Mouse (Mus musculus) olfactory bulb, adult 2 months (tissue): Measurements from ENCODE around the gene Pvr. TPM values are rescaled to one million over a fixed set of nuclear protein-coding genes. Genes with fewer than 3 reads are reported as not detected.

ENCODE experiments used
- H3K27ac ChIP-seq: fragments of 200-500 bp; 2 replicates; pipeline ENCODE4 v1.5.1; 2012; ENCODE audit warnings: low read depth, low read length; ENCODE audit not compliant: insufficient read depth
- H3K4me1 ChIP-seq: fragments of 200-500 bp; 2 replicates; pipeline ENCODE4 v1.6.1; 2012; ENCODE audit warnings: low read length; ENCODE audit not compliant: control insufficient read depth, insufficient read depth
- H3K4me3 ChIP-seq: fragments of 200-500 bp; 2 replicates; pipeline ENCODE4 v1.5.1; 2012; ENCODE audit warnings: mild to moderate bottlenecking, low read depth, low read length, moderate library complexity; ENCODE audit not compliant: insufficient read depth
- CTCF ChIP-seq: fragments of 200-500 bp; IDR thresholded peaks from 2 replicates; pipeline ENCODE4 v1.5.1; 2012; ENCODE audit warnings: low read depth, mild to moderate bottlenecking, low read length, moderate library complexity; ENCODE audit not compliant: insufficient read depth
- POLR2A ChIP-seq: fragments of 200-500 bp; IDR thresholded peaks from 2 replicates; pipeline ENCODE4 v1.6.1; 2012; ENCODE audit warnings: mild to moderate bottlenecking, low read depth, low read length, moderate library complexity; ENCODE audit not compliant: insufficient read depth
- WGBS: fragments of 180-500 bp; shearing (Covaris S2); methylation state at CpG from one replicate; pipeline ENCODE4 v1.1.7; 2018; 5-methylcytosine and 5-hydroxymethylcytosine counted together
- polyA plus RNA-seq: library from polyadenylated mRNA; stranded (reverse); fragments of >200 nt; gene quantifications from 2 replicates; pipeline ENCODE4 v1.2.4, GENCODE M21; 2012; ENCODE audit warnings: low replicate concordance; ENCODE audit not compliant: missing spikeins, insufficient read depth, insufficient read length

Gene Pvr
- polyA plus RNA-seq, 1 experiment = not detected

GRCm38 (mm10) chr7:19887849-19888248 lies 33.1 kb downstream of the Pvr start, which contains the start of gene Ceacam19:
Ceacam19 (minus strand) TSS chr7:19887965.
- Histone ChIP-seq H3K4me3 (no peak within 1 kb of the TSS), H3K27ac (no peak within 1 kb of the TSS), H3K4me1 (no peaks in the 10 kb centered on the region)
- WGBS = 75% methylated on average over 7 of the region's 7 CpGs
- no peak for TF ChIP-seq CTCF
- no peak for TF ChIP-seq POLR2A

DNA sequence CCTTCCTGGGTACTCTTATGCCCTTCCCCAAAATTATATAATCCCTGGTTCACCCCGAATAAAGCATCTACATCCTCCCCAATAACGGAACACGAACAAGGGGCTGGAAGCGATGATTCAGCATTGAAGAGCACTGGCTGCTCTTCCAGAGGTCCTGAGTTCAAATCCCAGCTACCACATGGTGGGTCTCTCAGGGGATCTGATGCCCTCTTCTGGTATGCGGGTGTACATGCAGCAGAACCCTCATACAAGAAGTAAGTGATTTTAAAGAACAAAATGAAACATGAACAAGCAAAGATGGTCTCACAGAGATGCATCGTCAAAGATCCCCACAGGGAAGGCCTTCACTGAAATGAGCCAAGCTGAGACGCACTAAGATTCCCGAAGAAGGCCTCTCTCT lies 40.2 kb downstream of the Pvr start:
- TF ChIP-seq CTCF = no peak
- no peak for TF ChIP-seq POLR2A
- Histone ChIP-seq H3K4me1 (no peaks in the 10 kb centered on the region), H3K27ac (no peak overlapping the region), H3K4me3 (no peak overlapping the region)
- WGBS = 82% methylated on average over 8 of the region's 8 CpGs

GRCm38 (mm10) chr7:19876781-19877425 lies 44.1 kb downstream of the Pvr start:
- TF ChIP-seq CTCF = no peak
- 62% methylated on average over 14 of the region's 14 CpGs for WGBS
- Histone ChIP-seq H3K4me3 (no peak overlapping the region), H3K27ac (no peak overlapping the region), H3K4me1 (no peaks in the 10 kb centered on the region)

DNA sequence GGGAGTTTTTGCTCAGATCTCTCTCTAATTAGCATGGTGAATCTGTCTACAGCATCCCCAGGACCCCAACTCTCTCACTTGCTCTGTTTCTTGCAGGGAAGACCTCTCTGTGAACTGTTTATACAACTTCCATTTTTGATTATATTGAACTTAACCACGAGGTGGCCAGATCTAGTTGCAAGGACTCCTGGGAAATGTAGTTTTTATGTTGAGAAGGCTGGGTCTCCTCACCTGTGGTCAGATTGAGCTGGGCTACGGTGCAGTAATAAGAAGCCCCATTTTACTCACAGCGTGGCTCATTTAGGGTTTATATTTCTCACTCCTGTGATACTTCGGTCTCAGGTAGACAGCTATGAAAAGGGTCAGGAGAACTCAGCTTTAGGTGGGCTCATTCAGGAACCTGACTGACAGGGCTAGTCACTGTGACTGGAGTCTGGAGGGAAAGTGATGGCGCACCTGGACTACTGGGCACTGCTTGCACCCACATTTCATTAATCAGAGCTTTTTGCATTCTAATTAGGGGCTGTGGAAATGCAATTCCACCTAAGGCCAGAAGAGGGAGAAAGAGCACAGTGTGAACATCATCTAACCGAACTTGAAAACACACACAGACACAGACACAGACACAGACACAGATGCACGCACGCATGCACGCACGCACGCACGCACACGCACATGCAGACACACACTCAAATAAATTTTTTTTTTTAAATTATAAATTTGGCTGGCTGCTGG lies 44.8 kb downstream of the Pvr start:
- H3K4me1 ChIP-seq = no peaks in the 10 kb centered on the region
- no peak for TF ChIP-seq CTCF
- TF ChIP-seq POLR2A = no peak
- H3K27ac ChIP-seq = no peak overlapping the region
- no peak overlapping the region for H3K4me3 ChIP-seq
- 32% methylated on average over 13 of the region's 13 CpGs for WGBS

DNA sequence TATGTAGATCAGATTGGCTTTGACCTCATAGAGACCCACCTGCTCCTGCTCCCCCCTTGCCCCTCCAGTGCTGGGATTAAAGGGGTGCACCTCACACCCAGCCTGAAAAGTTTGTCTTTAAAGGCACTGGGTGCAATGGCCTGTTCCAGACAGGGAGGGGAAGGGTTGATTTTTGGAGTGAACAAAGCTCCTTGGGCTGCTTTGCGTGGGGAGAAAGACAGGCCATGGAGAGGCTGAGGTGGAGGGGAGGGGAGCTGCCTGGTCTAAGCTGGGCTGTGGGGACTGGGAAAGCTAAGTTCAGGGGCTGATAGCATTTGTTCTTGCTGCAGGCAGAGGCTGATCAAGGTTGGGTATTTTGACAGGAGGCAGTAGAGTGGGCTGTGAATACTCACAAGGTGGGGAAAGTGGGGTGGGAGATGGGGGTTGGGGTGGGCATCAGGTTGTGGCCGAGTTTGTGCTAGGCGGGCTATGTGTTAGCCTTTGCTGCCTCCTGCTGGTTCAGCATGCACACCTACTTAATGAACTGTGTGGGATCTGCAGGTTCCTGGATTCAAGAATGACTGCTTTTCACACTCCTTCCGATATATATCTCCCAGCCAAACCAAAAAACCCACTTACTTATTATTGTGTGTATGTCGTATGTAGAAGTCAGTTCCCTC lies 48.9 kb downstream of the Pvr start:
- 52% methylated on average over 5 of the region's 5 CpGs for WGBS
- H3K4me1 ChIP-seq = no peaks in the 10 kb centered on the region
- no peak for TF ChIP-seq CTCF
- no peak for TF ChIP-seq POLR2A
- H3K27ac ChIP-seq = no peak overlapping the region
- no peak overlapping the region for H3K4me3 ChIP-seq

- no peak overlapping the region for H3K4me3 ChIP-seq
- no peaks in the 10 kb centered on the region for H3K4me1 ChIP-seq
- no peak overlapping the region for H3K27ac ChIP-seq
- no peak for TF ChIP-seq POLR2A
- TF ChIP-seq CTCF = no peak
- WGBS = 69% methylated on average over 10 of the region's 10 CpGs
These were observed 49.8 kb downstream of the Pvr start for GRCm38 (mm10) chr7:19871137-19871621.

GRCm38 (mm10) chr7:19867751-19868399 lies 53.1 kb downstream of the Pvr start:
- WGBS = 87% methylated on average over 16 of the region's 16 CpGs
- H3K4me3 ChIP-seq = no peak overlapping the region

DNA sequence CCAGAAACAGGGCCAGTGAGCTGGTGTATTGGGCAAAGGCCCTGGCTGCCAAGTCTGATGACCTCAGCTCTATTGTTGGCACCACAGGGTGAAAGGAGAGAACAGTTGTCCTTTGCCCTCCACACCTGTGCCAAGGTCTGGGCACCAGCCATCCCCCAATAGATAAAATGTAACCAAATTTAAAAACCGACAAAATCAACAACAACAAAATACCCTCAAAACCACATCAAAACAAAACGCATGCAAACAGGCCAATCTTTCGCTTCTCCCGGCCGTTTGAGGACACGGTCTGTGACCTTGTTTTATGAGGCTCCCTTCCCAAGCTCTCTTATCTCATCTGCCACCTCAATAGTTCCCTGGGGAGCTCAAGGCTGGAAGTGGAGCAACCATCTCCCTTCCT lies 54.5 kb downstream of the Pvr start:
- H3K4me1 ChIP-seq = peaks cover 8% of the 10 kb centered on the region
- no peak overlapping the region for H3K27ac ChIP-seq
- H3K4me3 ChIP-seq = no peak overlapping the region
- no peak for TF ChIP-seq POLR2A
- TF ChIP-seq CTCF = no peak
- 95% methylated on average over 6 of the region's 6 CpGs for WGBS

More at GRCm38 (mm10) chr7:19867751-19868399, 53.1 kb downstream of the Pvr start:
- Histone ChIP-seq H3K4me1 (peaks cover 8% of the 10 kb centered on the region), H3K27ac (no peak overlapping the region)
- TF ChIP-seq POLR2A (no peak), CTCF (no peak)
